ENCODE assay signal across 9 mouse cellular contexts in the genomic region with DNA sequence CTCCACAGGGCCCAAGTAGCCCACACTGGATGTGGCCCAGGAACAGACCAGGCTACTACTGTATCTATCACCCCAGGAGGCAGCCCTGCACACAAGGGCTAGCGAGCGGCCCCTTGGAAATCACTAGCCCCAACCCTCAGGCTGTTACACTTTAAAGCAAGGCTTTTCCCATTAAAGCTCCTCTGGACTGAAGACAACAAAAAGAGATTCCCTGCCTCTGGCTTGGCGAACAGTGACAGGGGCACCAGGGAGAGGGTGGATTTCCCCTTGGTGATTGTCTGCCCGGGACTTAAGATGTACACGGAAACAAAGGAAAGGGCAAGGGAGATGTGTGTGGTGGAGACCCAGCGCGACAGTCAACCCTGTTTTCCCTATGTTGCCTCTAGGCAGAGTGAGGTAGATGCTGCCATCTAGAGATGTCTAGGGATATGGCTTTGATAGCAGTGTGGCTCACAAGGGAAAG.
DNase-seq lines count a peak whose midpoint lies in the region; ATAC-seq and TF ChIP-seq lines count a peak whose summit lies in the region.
"Had no signal": no experiment of that assay in that cellular context is flagged by ENCODE, and none has a peak within 500 bp of the region (broad histone marks: within the 10 kb centered on the region; RNA-seq: fewer than 3 reads in every experiment).

No protein-coding gene starts in this region.

- peak; percentile 67; the same call in 1 of the 2 replicates for TF ChIP-seq CTCF in cerebellum, adult 2 months (IDR thresholded peaks at IDR 0.05; ENCODE audit: borderline replicate concordance, insufficient read depth, low read depth, low read length)
- peak; percentile 4; the same call in 1 of the 2 replicates for TF ChIP-seq CTCF in E14TG2a.4 (conservative IDR thresholded peaks at IDR 0.05; ENCODE audit: low read length)

- no peaks in the 10 kb centered on the region for H3K36me3 ChIP-seq in E14TG2a.4 (ENCODE audit: insufficient read depth, low read length)
- H3K36me3 ChIP-seq in forebrain, embryonic 11.5 days (ENCODE audit: control insufficient read depth, insufficient read depth, low read length): no peaks in the 10 kb centered on the region
- H3K36me3 ChIP-seq in kidney, embryonic 14.5 days (ENCODE audit: control insufficient read depth, insufficient read depth, low read length): no peaks in the 10 kb centered on the region
- H3K36me3 ChIP-seq in midbrain, embryonic 12.5 days: no peaks in the 10 kb centered on the region

- H3K27ac ChIP-seq in cerebellum, adult 2 months (ENCODE audit: insufficient read depth, low read length): no peak overlapping the region
- no peak overlapping the region for H3K27ac ChIP-seq in forebrain, embryonic 11.5 days (ENCODE audit: low read depth, low read length)
- no peak overlapping the region for H3K27ac ChIP-seq in kidney, embryonic 14.5 days (ENCODE audit: low read depth, low read length)
- peak overlapping the region; percentile 54 for H3K27ac ChIP-seq in midbrain, embryonic 12.5 days (replicated peaks)

- no peak overlapping the region; the same call in 1 of the 2 replicates for H3K9ac ChIP-seq in forebrain, embryonic 11.5 days (ENCODE audit: low read length)
- no peak overlapping the region for H3K9ac ChIP-seq in kidney, embryonic 14.5 days (ENCODE audit: low read depth, low read length)
- H3K9ac ChIP-seq in midbrain, embryonic 12.5 days (replicated peaks): peak overlapping the region; percentile 49; the same call in 1 of the 2 replicates

- no peaks in the 10 kb centered on the region; the same call in 1 of the 2 replicates for H3K27me3 ChIP-seq in cerebellum, adult 2 months (ENCODE audit: control insufficient read depth, insufficient read depth, low read length)
- no peaks in the 10 kb centered on the region for H3K27me3 ChIP-seq in E14TG2a.4 (ENCODE audit: insufficient read depth, low read length)
- H3K27me3 ChIP-seq in forebrain, embryonic 11.5 days (ENCODE audit: control insufficient read depth, insufficient read depth, low read length): no peaks in the 10 kb centered on the region
- no peaks in the 10 kb centered on the region for H3K27me3 ChIP-seq in kidney, embryonic 14.5 days (ENCODE audit: control insufficient read depth, insufficient read depth, low read length)
- H3K27me3 ChIP-seq in midbrain, embryonic 12.5 days: no peaks in the 10 kb centered on the region

- H3K9me3 ChIP-seq in E14TG2a.4 (ENCODE audit: low read length): 0 out of 2 replicates have a peak, but pooled peaks cover 8% of the 10 kb centered on the region
- no peaks in the 10 kb centered on the region for H3K9me3 ChIP-seq in forebrain, embryonic 11.5 days (ENCODE audit: control insufficient read depth, low read length)
- no peaks in the 10 kb centered on the region for H3K9me3 ChIP-seq in kidney, embryonic 14.5 days (ENCODE audit: control insufficient read depth, low read length)
- H3K9me3 ChIP-seq in midbrain, embryonic 12.5 days: no peaks in the 10 kb centered on the region
- H3K9me3 ChIP-seq: megakaryocyte, embryonic 14.5 days had no signal

- no peak overlapping the region for H3K4me3 ChIP-seq in cerebellum, adult 2 months (replicated peaks; ENCODE audit: insufficient read depth, low read depth, low read length)
- H3K4me3 ChIP-seq in E14TG2a.4 (replicated peaks; ENCODE audit: low read length): no peak overlapping the region
- no peak overlapping the region for H3K4me3 ChIP-seq in forebrain, embryonic 11.5 days (ENCODE audit: low read depth, low read length)
- peak overlapping the region; percentile 17; the same call in 1 of the 2 replicates for H3K4me3 ChIP-seq in kidney, embryonic 14.5 days (ENCODE audit: low read length)
- H3K4me3 ChIP-seq in midbrain, embryonic 12.5 days: 0 out of 2 replicates have a peak overlapping the region, but pooled peaks have one; percentile 20
- H3K4me3 ChIP-seq: megakaryocyte, embryonic 14.5 days had no signal

- H3K4me2 ChIP-seq in forebrain, embryonic 11.5 days (ENCODE audit: low read depth, low read length, severe bottlenecking): peak overlapping the region; percentile 19; the same call in 1 of the 2 replicates
- peak overlapping the region; percentile 32; the same call in 1 of the 2 replicates for H3K4me2 ChIP-seq in kidney, embryonic 14.5 days (replicated peaks; ENCODE audit: low read depth, low read length)
- peak overlapping the region; percentile 46 for H3K4me2 ChIP-seq in midbrain, embryonic 12.5 days (replicated peaks)

- WGBS in cerebellum, adult 2 months: 6% methylated on average over 7 of the region's 7 CpGs
- WGBS in forebrain, embryonic 11.5 days: 9% methylated on average over 7 of the region's 7 CpGs
- 8% methylated on average over 7 of the region's 7 CpGs for WGBS in kidney, embryonic 14.5 days
- 2% methylated on average over 7 of the region's 7 CpGs for WGBS in midbrain, embryonic 12.5 days

- no peak for TF ChIP-seq POLR2A in cerebellum, adult 2 months (IDR thresholded peaks at IDR 0.05; ENCODE audit: borderline replicate concordance, insufficient read depth, low read length)

- H3K4me1 ChIP-seq in cerebellum, adult 2 months (ENCODE audit: control insufficient read depth, insufficient read depth, low read length): no peaks in the 10 kb centered on the region
- H3K4me1 ChIP-seq in E14TG2a.4 (replicated peaks; ENCODE audit: low read depth, low read length): no peaks in the 10 kb centered on the region
- H3K4me1 ChIP-seq in forebrain, embryonic 11.5 days (replicated peaks; ENCODE audit: control insufficient read depth, insufficient read depth, low read length): no peaks in the 10 kb centered on the region; the same call in 1 of the 2 replicates
- H3K4me1 ChIP-seq in kidney, embryonic 14.5 days (ENCODE audit: control insufficient read depth, insufficient read depth, low read length): peaks cover 5% of the 10 kb centered on the region; the same call in 1 of the 2 replicates
- peaks cover 9% of the 10 kb centered on the region for H3K4me1 ChIP-seq in midbrain, embryonic 12.5 days
- H3K4me1 ChIP-seq: megakaryocyte, embryonic 14.5 days had no signal

- peak; percentile 74 for ATAC-seq in forebrain, embryonic 11.5 days (replicated peaks; ENCODE audit: low FRiP score)
- ATAC-seq in kidney, embryonic 14.5 days (ENCODE audit: low FRiP score, low TSS enrichment): peak; percentile 81
- ATAC-seq in midbrain, embryonic 12.5 days (ENCODE audit: low FRiP score, low read depth): peak; percentile 86
- no peak for ATAC-seq in megakaryocyte, adult 5-6 weeks (ENCODE audit: poor library complexity, severe bottlenecking)

- peak in 1 of 2 experiments; percentile 17 for DNase-seq in cerebellum, adult 2 months
- no peak for DNase-seq in cerebellum, adult 11 months
- DNase-seq in forebrain, embryonic 11.5 days (ENCODE audit: low spot score): peak; percentile 66
- DNase-seq in thymus, adult 18-20 months: no peak

Comparison
In these comparisons a context has a peak if more than half of its experiments do, and no peak if none do; other contexts are left out.
1. H3K4me3 ChIP-seq: peak in kidney, embryonic 14.5 days (single experiment) and midbrain, embryonic 12.5 days (single experiment); none in cerebellum, adult 2 months (single experiment), E14TG2a.4 (single experiment) and forebrain, embryonic 11.5 days (single experiment).
2. Peak in every context shown above with its lines, with median percentiles within 50 percentile points of each other: H3K4me2 ChIP-seq.